Mouse (Mus musculus) bone marrow macrophage, adult 2 months (primary cell): ENCODE results near the gene C5ar2. TPM values are rescaled to one million over a fixed set of nuclear protein-coding genes. Genes with fewer than 3 reads are reported as not detected.

Source experiments
- H3K27ac ChIP-seq: 2 replicates; pipeline ENCODE4 v1.5.1; 2012; ENCODE audit warnings: low read depth, low read length; ENCODE audit not compliant: insufficient read depth
- H3K4me1 ChIP-seq: 2 replicates; pipeline ENCODE4 v1.6.1; 2012; ENCODE audit warnings: low read length; ENCODE audit not compliant: control insufficient read depth, insufficient read depth
- H3K4me3 ChIP-seq: 2 replicates; pipeline ENCODE4 v1.5.1; 2012; ENCODE audit warnings: mild to moderate bottlenecking, low read length, moderate library complexity; ENCODE audit not compliant: insufficient read depth
- CTCF ChIP-seq: IDR thresholded peaks from 2 replicates; pipeline ENCODE4 v1.5.1; 2012; ENCODE audit warnings: low read depth, mild to moderate bottlenecking, low read length, moderate library complexity
- POLR2A ChIP-seq: IDR thresholded peaks from 2 replicates; pipeline ENCODE4 v1.6.1; 2012; ENCODE audit warnings: mild to moderate bottlenecking, low read depth, low read length, borderline replicate concordance
- polyA plus RNA-seq: library from polyadenylated mRNA; stranded (reverse); fragments of >200 nt; gene quantifications from 2 replicates; pipeline ENCODE4 v1.2.4, GENCODE M21; 2012; ENCODE audit not compliant: missing spikeins, insufficient read depth, insufficient read length

The C5ar2 gene
- polyA plus RNA-seq, 1 experiment, result 18.4 TPM

- Histone ChIP-seq H3K4me1 (peaks cover 45% of the 10 kb centered on the region), H3K27ac (no peak overlapping the region), H3K4me3 (no peak overlapping the region)
- no peak for TF ChIP-seq CTCF
- TF ChIP-seq POLR2A, result no peak
Measured at GRCm38 (mm10) chr7:16202756-16203504, 41.0 kb downstream of the C5ar2 start.

GRCm38 (mm10) chr7:16201136-16201535, 42.8 kb downstream of the C5ar2 start:
- Histone ChIP-seq H3K27ac (no peak overlapping the region), H3K4me1 (peaks cover 30% of the 10 kb centered on the region), H3K4me3 (no peak overlapping the region)
- TF ChIP-seq POLR2A (no peak), CTCF (no peak)

- Histone ChIP-seq H3K4me1 (peaks cover 13% of the 10 kb centered on the region), H3K4me3 (no peak overlapping the region), H3K27ac (no peak overlapping the region)
- TF ChIP-seq POLR2A, result no peak
- no peak for TF ChIP-seq CTCF
Measured at GRCm38 (mm10) chr7:16198540-16198939, 45.4 kb downstream of the C5ar2 start.

- H3K4me3 ChIP-seq, result no peak overlapping the region
Measured at GRCm38 (mm10) chr7:16197166-16197565, 46.8 kb downstream of the C5ar2 start.

GRCm38 (mm10) chr7:16196616-16197015, 47.3 kb downstream of the C5ar2 start:
- H3K27ac ChIP-seq, result no peak overlapping the region
- peaks cover 18% of the 10 kb centered on the region for H3K4me1 ChIP-seq
- TF ChIP-seq POLR2A, result no peak
- TF ChIP-seq CTCF, result no peak
- H3K4me3 ChIP-seq, result no peak overlapping the region

More at GRCm38 (mm10) chr7:16197166-16197565, 46.8 kb downstream of the C5ar2 start:
- TF ChIP-seq CTCF, result no peak
- TF ChIP-seq POLR2A, result no peak
- Histone ChIP-seq H3K4me1 (peaks cover 18% of the 10 kb centered on the region), H3K27ac (no peak overlapping the region)

GRCm38 (mm10) chr7:16193702-16194101, 50.3 kb downstream of the C5ar2 start:
- Histone ChIP-seq H3K4me1 (peaks cover 14% of the 10 kb centered on the region), H3K4me3 (no peak overlapping the region), H3K27ac (peak overlapping the region; percentile 66)
- TF ChIP-seq POLR2A (no peak), CTCF (no peak)

GRCm38 (mm10) chr7:16192315-16192714, 51.6 kb downstream of the C5ar2 start:
- peaks cover 14% of the 10 kb centered on the region for H3K4me1 ChIP-seq
- no peak overlapping the region for H3K27ac ChIP-seq
- H3K4me3 ChIP-seq, result no peak overlapping the region
- TF ChIP-seq POLR2A (no peak), CTCF (no peak; the same call in 1 of the 2 replicates)

GRCm38 (mm10) chr7:16187494-16187893, 56.5 kb downstream of the C5ar2 start:
- no peak overlapping the region for H3K4me3 ChIP-seq
- TF ChIP-seq CTCF (no peak), POLR2A (no peak)
- no peaks in the 10 kb centered on the region for H3K4me1 ChIP-seq
- H3K27ac ChIP-seq, result no peak overlapping the region

Other genes with a start within 250 kb of the C5ar2 start
- gene Bicra, start 196.2 kb downstream of the C5ar2 start, polyA plus RNA-seq, result 22.1 and 35.5 TPM in 2 replicates
- 0.20 and 0.48 TPM in 2 replicates for gene Zfp541, start 182.3 kb downstream of the C5ar2 start, polyA plus RNA-seq
- 187 and 189 TPM in 2 replicates for gene Napa, start 145.7 kb downstream of the C5ar2 start, polyA plus RNA-seq
- gene Kptn, start 124.3 kb downstream of the C5ar2 start, polyA plus RNA-seq, result 11.8 and 13.1 TPM in 2 replicates
- not detected in 2 replicates for gene Slc8a2, start 114.3 kb downstream of the C5ar2 start, polyA plus RNA-seq
- gene Meis3, start 69.1 kb downstream of the C5ar2 start, polyA plus RNA-seq, result 16.1 and 20.3 TPM in 2 replicates
- gene Dhx34, start 22.1 kb downstream of the C5ar2 start, polyA plus RNA-seq, result 21.3 and 23.1 TPM in 2 replicates
- 463 and 511 TPM in 2 replicates for gene C5ar1, start 15.4 kb upstream of the C5ar2 start, polyA plus RNA-seq
- 11.7 and 14.0 TPM in 2 replicates for gene Inafm1, start 29.5 kb upstream of the C5ar2 start, polyA plus RNA-seq
- 143 and 146 TPM in 2 replicates for gene Ccdc9, start 42.6 kb upstream of the C5ar2 start, polyA plus RNA-seq
- gene Bbc3, start 64.2 kb upstream of the C5ar2 start, polyA plus RNA-seq, result 26.6 and 27.6 TPM in 2 replicates
- 57.2 and 59.3 TPM in 2 replicates for gene Sae1, start 143.7 kb upstream of the C5ar2 start, polyA plus RNA-seq
- 30.4 and 31.9 TPM in 2 replicates for gene Zc3h4, start 156.8 kb upstream of the C5ar2 start, polyA plus RNA-seq
- 43.4 and 51.6 TPM in 2 replicates for gene Tmem160, start 208.6 kb upstream of the C5ar2 start, polyA plus RNA-seq
- not detected in 2 replicates for gene Npas1, start 233.6 kb upstream of the C5ar2 start, polyA plus RNA-seq